Mouse (Mus musculus) ovary, postnatal 10 days (tissue): ENCODE measurements around the gene Recql5.
"Not testable (repeated sequence)": the region's sequence is repeated elsewhere in the genome, so short reads cannot be mapped to it uniquely, and the experiment has no call there.

Experiments used
- DNase-seq: peaks from one replicate; pipeline ENCODE4 v3.0.0; 2022; ENCODE audit warnings: low spot score

Gene Recql5

DNA sequence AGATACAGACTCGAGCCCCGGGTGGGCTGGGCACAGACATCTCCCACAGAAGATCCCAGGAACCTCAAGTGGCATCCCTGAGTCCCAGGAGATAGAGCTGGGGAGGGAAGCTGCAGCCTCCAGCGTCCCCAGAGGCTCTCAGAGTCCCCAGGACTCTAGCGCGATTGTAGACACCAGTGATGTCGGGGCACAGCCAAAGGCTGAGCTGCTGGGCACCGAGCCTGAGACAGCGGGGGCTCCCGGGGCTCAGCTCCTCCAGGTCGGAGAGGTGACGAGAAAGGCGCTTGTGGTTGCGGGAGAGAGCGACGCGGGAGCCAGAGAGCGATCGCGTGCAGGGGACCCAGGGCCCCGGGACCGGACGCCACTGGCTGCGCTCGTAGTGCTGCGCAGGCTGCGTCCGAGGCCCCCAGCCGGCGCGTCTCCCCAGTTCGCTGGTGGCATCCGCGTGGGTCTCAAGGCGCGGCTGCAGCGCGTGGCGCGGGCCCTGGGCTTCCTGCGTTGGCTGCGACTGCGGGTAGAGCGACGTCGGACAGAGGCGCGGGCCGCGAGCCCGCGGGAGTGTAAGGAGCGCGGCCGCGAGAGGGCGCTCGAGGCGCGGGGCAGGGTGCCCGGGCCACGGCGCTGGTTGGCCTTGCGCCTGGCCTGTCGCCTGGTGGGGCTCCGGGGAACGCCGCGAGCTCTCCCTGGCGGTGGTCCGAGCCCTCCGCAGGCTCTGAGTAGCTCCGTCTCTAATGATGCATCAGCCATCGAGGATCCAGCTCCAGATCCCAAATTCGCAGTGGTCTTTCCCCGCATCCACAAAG lies 73.9 kb downstream of the Recql5 start:
- DNase-seq = peak; percentile 90

GRCm38 (mm10) chr11:115858354-115858753 lies 74.9 kb downstream of the Recql5 start, which contains the start of gene Myo15b:
TSS of gene Myo15b (plus strand) at chr11:115858406.
- DNase-seq = no peak

DNA sequence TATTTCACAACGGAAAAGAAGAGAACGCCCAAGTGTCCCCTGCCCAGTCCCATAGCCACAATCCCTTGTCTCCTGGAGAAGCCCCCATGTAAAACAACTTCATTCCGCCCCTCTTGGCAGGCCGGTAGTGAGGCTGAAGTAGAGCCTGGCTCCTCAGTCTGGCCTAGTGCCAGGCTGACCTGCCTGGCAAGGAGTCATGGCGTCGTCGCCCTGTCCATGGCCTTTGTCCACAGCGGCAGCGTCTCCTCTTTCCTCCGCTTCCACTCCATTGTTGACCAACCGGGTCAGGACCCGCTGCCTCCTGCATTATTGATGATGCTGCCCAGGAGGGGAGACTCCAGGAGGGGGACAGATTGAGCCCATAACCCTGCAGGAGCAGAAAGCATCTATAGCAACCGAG lies 75.3 kb downstream of the Recql5 start:
- DNase-seq = no peak

DNA sequence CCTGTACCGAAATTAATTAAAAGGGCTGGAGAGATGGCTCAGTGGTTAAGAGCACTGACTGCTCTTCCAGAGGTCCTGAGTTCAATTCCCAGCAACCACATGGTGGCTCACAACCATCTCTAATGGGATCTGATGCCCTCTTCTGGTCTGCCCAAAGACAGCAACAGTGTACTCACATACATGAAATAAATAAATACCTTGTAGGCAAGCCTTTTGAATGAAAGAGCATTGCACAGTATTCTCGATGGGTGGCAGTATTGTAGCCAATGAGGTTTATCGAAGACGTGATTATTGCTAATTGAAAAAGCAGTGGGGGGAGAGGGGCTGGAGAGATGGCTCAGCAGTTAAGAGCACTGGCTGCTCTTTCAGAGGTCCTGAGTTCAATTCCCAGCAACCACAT lies 76.1 kb downstream of the Recql5 start:
- DNase-seq = not testable (repeated sequence)

DNA sequence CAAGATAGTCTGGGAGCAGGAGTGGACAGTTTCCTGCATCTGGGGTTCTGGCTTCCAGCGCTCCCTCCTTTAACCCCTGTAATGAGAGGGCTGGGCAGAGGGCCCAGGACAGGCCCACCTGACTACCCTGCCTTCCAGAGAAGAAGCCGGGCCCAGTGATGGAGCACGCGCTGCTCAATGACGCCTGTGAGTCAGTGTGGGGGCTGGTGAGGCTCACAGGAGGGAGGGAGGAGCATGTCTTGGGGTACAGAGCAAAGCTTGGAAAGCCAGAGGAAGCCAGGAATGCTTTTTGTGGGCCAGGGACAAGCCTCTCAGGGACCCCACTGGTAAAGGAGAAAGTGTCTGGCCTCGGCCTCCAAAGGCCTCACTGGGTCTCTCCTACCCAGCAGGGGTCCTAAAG lies 78.6 kb downstream of the Recql5 start:
- no peak for DNase-seq

DNA sequence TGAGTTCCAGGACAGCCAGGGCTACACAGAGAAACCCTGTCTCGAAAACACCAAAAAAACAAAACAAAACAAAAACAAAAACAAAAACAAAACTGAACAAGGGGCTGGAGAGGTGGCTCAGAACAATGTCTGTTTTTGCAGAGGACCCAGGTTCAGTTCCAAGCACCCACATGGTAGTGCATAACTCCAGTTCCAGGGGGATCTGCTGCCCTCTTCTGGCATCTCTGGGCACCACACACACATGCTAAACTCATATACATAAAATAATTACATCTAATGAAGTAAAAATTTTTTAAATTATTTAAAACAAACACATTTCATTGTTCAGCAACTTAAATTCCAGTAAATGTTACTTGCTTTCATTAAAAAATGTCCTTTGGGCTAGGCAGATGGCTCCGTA lies 87.5 kb downstream of the Recql5 start:
- DNase-seq = no peak

DNA sequence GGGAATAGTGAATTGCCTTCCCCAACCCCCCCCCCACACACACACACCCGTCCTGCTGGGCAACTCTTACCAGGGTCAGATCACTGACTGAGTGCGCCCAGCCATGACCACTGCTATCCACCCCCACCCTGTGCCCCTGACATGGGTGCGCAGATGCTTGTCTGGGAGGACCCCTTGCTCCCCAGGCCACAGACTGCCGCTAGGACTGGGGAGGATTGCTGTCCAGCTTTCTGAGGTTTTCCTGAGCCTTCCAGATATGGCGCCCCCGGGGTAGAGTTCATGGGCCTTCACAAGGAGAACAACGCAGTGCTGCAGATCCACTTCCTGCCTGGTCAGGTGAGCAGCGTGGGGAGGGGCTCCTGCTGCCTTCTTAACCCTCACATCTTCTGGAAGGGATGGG lies 89.0 kb downstream of the Recql5 start:
- no peak for DNase-seq

DNA sequence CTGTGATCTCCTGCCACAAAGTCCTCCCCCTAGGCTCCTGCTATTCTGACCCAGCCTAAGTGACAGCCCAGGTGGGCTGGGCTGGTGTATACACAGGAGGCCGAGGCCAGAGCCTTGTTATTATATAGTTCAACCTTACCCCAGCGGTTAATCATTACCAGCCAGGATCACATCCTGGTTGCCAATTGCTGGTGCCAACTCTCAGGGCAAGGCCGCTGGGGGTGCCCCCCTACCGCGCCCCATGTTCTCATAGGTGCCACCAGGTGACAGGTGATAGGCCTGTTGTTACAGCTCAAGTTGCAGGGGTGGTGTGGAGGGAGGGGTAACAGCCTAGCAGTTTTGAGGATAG lies 89.4 kb downstream of the Recql5 start:
- DNase-seq = no peak

GRCm38 (mm10) chr11:115843141-115843890 lies 90.0 kb downstream of the Recql5 start:
- DNase-seq = no peak
